Mouse (Mus musculus) limb, embryonic 11.5 days (tissue): ENCODE results near the gene Akt1. TPM values are rescaled to one million over a fixed set of nuclear protein-coding genes. Genes with fewer than 3 reads are reported as not detected.
A peak's percentile ranks its signal among the peaks of the same experiment; 100 is the strongest.

Experiments used
- ATAC-seq: fragments of 200-750 bp; cut with Nextera tagmentation; 2 replicates; pipeline ENCODE4 v1.8.0; 2017; ENCODE audit warnings: low read depth; ENCODE audit not compliant: insufficient number of reproducible peaks, low FRiP score, low TSS enrichment
- DNase-seq: peaks from one replicate; pipeline ENCODE4 v3.0.0-alpha.2; 2015; ENCODE audit warnings: low spot score
- H3K27ac ChIP-seq: fragments of 300-500 bp; sonication (generic); replicated peaks from 2 replicates; pipeline ENCODE4 v1.5.1; 2014; ENCODE audit warnings: low read depth, mild to moderate bottlenecking, low read length
- H3K27me3 ChIP-seq: fragments of 300-500 bp; sonication (generic); 2 replicates; pipeline ENCODE4 v1.6.1; 2014; ENCODE audit warnings: mild to moderate bottlenecking, low read length, mixed read lengths; ENCODE audit not compliant: control insufficient read depth, insufficient read depth
- H3K36me3 ChIP-seq: fragments of 300-500 bp; sonication (generic); 2 replicates; pipeline ENCODE4 v1.6.1; 2014; ENCODE audit warnings: mild to moderate bottlenecking, low read length, moderate library complexity, mixed read lengths; ENCODE audit not compliant: control insufficient read depth, insufficient read depth
- H3K4me1 ChIP-seq: fragments of 300-500 bp; sonication (generic); 2 replicates; pipeline ENCODE4 v1.6.1; 2014; ENCODE audit warnings: low read length, mixed read lengths; ENCODE audit not compliant: control insufficient read depth, insufficient read depth
- H3K4me2 ChIP-seq: fragments of 300-500 bp; sonication (generic); 2 replicates; pipeline ENCODE4 v1.6.1; 2014; ENCODE audit warnings: low read depth, mild to moderate bottlenecking, moderate library complexity; ENCODE audit not compliant: severe bottlenecking
- H3K4me3 ChIP-seq: fragments of 300-500 bp; sonication (generic); 2 replicates; pipeline ENCODE4 v1.5.1; 2014; ENCODE audit warnings: low read depth, low read length
- H3K9ac ChIP-seq: fragments of 300-500 bp; sonication (generic); 2 replicates; pipeline ENCODE4 v1.6.1; 2014; ENCODE audit warnings: mild to moderate bottlenecking, low read length
- H3K9me3 ChIP-seq: fragments of 300-500 bp; sonication (generic); 2 replicates; pipeline ENCODE4 v1.6.1; 2016; ENCODE audit warnings: low read length; ENCODE audit not compliant: control insufficient read depth
- WGBS: fragments of 180-500 bp; shearing (Covaris S2); extraction: QIAGEN DNeasy Blood & Tissue Kit; methylation state at CpG from one replicate; pipeline ENCODE4 v1.1.7; 2014; 5-methylcytosine and 5-hydroxymethylcytosine counted together
- polyA plus RNA-seq: library from polyadenylated mRNA; unstranded; fragments of >200 nt; fragmentation: Nextera tagmentation; extraction: Ambion mirVana; gene quantifications from 2 replicates; pipeline ENCODE4 v1.2.1, GENCODE M21; 2014

Gene Akt1
- polyA plus RNA-seq, 1 experiment from 2014 or later, result 95.4 TPM

DNA sequence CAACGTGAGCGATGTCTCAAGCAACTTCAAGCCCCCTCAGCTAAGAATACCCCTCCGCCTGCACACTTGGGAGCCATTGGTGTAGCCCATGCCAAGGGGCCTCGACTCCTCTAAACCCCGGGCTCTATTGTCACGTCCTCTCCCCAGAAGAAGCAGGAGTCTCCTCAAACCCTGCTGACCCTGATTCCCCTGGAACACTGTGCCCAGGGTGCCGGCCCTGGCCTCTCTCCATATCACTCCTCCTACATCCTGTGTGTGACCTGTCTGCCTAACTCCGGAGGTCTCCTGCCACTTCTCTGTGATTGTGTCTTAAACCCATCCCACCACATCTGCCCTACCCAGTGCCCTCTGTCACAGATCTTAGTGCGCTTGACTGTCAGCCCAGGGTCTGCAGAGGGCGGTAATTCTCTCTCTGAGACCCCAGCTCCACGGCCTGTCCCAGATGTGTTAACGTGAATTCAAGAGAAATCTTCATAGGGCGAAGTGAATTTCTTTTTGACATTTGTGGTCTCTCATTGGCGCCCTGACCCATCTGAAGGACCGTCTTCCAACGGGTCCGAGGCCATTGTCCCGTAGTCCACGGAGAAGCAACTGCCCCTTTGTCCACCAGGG is 3.4 kb upstream of the Akt1 start:
- H3K4me2 ChIP-seq, result peak overlapping the region; percentile 95
- ATAC-seq, result no peak
- H3K4me3 ChIP-seq, result peak overlapping the region; percentile 63
- no peak overlapping the region for H3K27ac ChIP-seq
- no peaks in the 10 kb centered on the region for H3K9me3 ChIP-seq
- DNase-seq, result no peak
- WGBS, result 19% methylated on average over 19 of the region's 19 CpGs
- H3K36me3 ChIP-seq, result no peaks in the 10 kb centered on the region
- peaks cover 41% of the 10 kb centered on the region for H3K27me3 ChIP-seq
- H3K9ac ChIP-seq, result peak overlapping the region; percentile 65
- peaks cover 13% of the 10 kb centered on the region for H3K4me1 ChIP-seq

GRCm38 (mm10) chr12:112677076-112677475 is 2.4 kb upstream of the Akt1 start:
- H3K9me3 ChIP-seq, result no peaks in the 10 kb centered on the region
- peaks cover 41% of the 10 kb centered on the region for H3K27me3 ChIP-seq
- 60% methylated on average over 5 of the region's 5 CpGs for WGBS
- ATAC-seq (no peak), DNase-seq (no peak)
- H3K9ac ChIP-seq, result no peak overlapping the region
- H3K4me1 ChIP-seq, result peaks cover 23% of the 10 kb centered on the region
- no peaks in the 10 kb centered on the region for H3K36me3 ChIP-seq
- no peak overlapping the region for H3K4me2 ChIP-seq
- no peak overlapping the region for H3K4me3 ChIP-seq
- H3K27ac ChIP-seq, result no peak overlapping the region

DNA sequence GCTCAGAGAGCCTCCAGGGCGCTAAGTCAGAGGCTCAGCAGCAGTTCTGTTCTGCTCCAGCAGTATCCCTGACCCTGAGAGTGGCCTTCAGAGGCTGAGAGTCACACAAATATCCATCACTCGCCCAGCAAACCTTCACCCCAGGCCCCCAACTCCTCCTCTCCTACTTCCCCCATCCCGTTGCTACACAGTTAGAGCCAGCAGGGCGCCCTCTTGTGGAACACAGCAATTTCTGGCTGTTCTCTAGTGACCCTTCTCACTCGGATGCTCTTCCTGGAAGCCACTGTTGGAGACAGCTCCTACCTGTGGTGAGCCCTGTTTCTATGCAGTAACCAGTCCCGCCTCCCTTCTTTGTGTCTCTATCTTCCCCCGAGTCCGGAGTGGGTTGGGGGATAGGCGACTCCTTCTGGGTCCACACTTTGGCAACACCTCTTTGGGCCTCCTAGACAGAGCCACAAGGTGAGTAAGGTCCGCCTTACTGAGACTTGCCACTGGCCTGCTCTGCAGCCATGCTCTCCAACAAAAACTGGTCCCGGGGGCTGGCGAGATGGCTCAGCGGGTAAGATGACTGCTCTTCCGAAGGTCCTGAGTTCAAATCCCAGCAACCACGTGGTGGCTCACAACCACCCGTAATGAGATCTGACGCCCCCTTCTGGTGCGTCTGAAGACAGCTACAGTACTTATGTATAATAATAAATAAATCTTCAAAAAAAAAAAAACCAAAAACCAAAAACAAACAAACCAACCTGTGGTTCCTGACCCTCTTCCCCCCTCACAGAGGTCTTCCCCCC is 756 bp upstream of the Akt1 start:
- DNase-seq (peak; percentile 89), ATAC-seq (0 out of 2 replicates have a peak, but pooled peaks have one; percentile 3)
- Histone ChIP-seq H3K27me3 (peaks cover 28% of the 10 kb centered on the region), H3K4me1 (peaks cover 36% of the 10 kb centered on the region), H3K36me3 (peaks cover 2% of the 10 kb centered on the region; the same call in 1 of the 2 replicates), H3K4me3 (peak overlapping the region; percentile 92), H3K4me2 (peak overlapping the region; percentile 88), H3K9me3 (no peaks in the 10 kb centered on the region), H3K9ac (peak overlapping the region; percentile 99; the same call in 1 of the 2 replicates), H3K27ac (peak overlapping the region; percentile 85)
- 15% methylated on average over 18 of the region's 18 CpGs for WGBS

- ATAC-seq (0 out of 2 replicates have a peak, but pooled peaks have one; percentile 18), DNase-seq (peak; percentile 60)
- Histone ChIP-seq H3K4me3 (peak overlapping the region; percentile 92), H3K27ac (peak overlapping the region; percentile 85), H3K9me3 (no peaks in the 10 kb centered on the region), H3K4me2 (peak overlapping the region; percentile 88), H3K27me3 (peaks cover 11% of the 10 kb centered on the region), H3K4me1 (peaks cover 32% of the 10 kb centered on the region), H3K9ac (peak overlapping the region; percentile 99), H3K36me3 (peaks cover 14% of the 10 kb centered on the region)
- under 1% methylated on average over 68 of the region's 68 CpGs for WGBS
These were observed 1.1 kb downstream of the Akt1 start for GRCm38 (mm10) chr12:112673576-112674091.

GRCm38 (mm10) chr12:112672744-112673575 is 1.7 kb downstream of the Akt1 start:
- no peaks in the 10 kb centered on the region for H3K9me3 ChIP-seq
- peaks cover 32% of the 10 kb centered on the region for H3K4me1 ChIP-seq
- H3K4me3 ChIP-seq, result peak overlapping the region; percentile 92
- peak overlapping the region; percentile 88 for H3K4me2 ChIP-seq
- peak; percentile 7; the same call in 1 of the 2 replicates for ATAC-seq
- DNase-seq, result peak; percentile 52
- peak overlapping the region; percentile 85 for H3K27ac ChIP-seq
- H3K36me3 ChIP-seq, result peaks cover 18% of the 10 kb centered on the region
- WGBS, result 13% methylated on average over 21 of the region's 21 CpGs
- peaks cover 10% of the 10 kb centered on the region for H3K27me3 ChIP-seq
- H3K9ac ChIP-seq, result peak overlapping the region; percentile 99

DNA sequence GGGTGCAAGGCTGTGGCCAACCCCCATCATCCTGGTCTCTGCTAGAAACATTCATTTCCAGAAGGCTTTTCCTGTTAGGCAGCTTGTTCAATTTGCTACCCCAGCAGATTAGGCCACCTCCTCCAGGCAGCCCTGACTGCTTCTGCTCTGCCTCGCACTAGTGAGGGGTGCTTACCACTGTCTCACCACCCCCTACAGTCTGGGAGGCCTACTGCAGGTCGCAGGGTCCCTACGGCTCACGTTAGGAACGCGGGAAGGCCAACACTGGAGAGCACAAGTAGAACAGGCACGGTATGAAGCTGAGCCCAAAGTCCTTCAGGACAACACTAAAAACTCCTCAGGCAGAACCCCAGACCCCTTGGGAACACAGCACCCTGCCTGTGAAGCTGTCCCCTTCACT is 2.8 kb downstream of the Akt1 start:
- Histone ChIP-seq H3K36me3 (peaks cover 23% of the 10 kb centered on the region), H3K9me3 (no peaks in the 10 kb centered on the region), H3K9ac (no peak overlapping the region), H3K27me3 (no peaks in the 10 kb centered on the region), H3K4me3 (peak overlapping the region; percentile 10; the same call in 1 of the 2 replicates), H3K4me2 (peak overlapping the region; percentile 88; the same call in 1 of the 2 replicates), H3K4me1 (peaks cover 32% of the 10 kb centered on the region), H3K27ac (no peak overlapping the region)
- WGBS, result 74% methylated on average over 7 of the region's 7 CpGs
- DNase-seq (no peak), ATAC-seq (no peak)

GRCm38 (mm10) chr12:112670718-112671393 is 3.8 kb downstream of the Akt1 start:
- DNase-seq, result no peak
- Histone ChIP-seq H3K9me3 (no peaks in the 10 kb centered on the region), H3K4me1 (peaks cover 32% of the 10 kb centered on the region), H3K27ac (0 out of 2 replicates have a peak overlapping the region, but pooled peaks have one; percentile 26), H3K9ac (0 out of 2 replicates have a peak overlapping the region, but pooled peaks have one; percentile 8), H3K4me2 (no peak overlapping the region), H3K4me3 (0 out of 2 replicates have a peak overlapping the region, but pooled peaks have one; percentile 1), H3K36me3 (peaks cover 24% of the 10 kb centered on the region), H3K27me3 (no peaks in the 10 kb centered on the region)
- WGBS, result 37% methylated on average over 7 of the region's 9 CpGs
- no peak for ATAC-seq
